Mouse (Mus musculus): Measurements from ENCODE around the gene Tmem44. TPM values are rescaled to one million over a fixed set of nuclear protein-coding genes. Genes with fewer than 3 reads are reported as not detected.

Tmem44 gene
- total RNA-seq (2018; cell fraction: chromatin; rRNA removed): 1 to 10 TPM in 1 of 26 experiments, under 1 TPM in 5, not detected in 20; 0.16 to 1.1 (median 0.30) TPM
- total RNA-seq (2018; cell fraction: cytosol; rRNA removed): under 1 TPM in 4 of 26 experiments, not detected in 22; 0.03 to 0.13 (median 0.05) TPM
- under 1 TPM in 9 of 26 experiments, not detected in 17; 0.10 to 0.25 (median 0.17) TPM for total RNA-seq (2018; cell fraction: nucleus; rRNA removed)
- polyA plus RNA-seq (2018): not detected in 3 replicates

- WGBS (ENCODE audit: missing documents): 20% methylated on average over 14 of the region's 14 CpGs
- H3K4me3 ChIP-seq (ENCODE audit: inconsistent target): no peak within 1 kb of the TSS; the same call in 1 of the 2 replicates
- H3K79me2 ChIP-seq (ENCODE audit: inconsistent target): no peaks in the 10 kb centered on the region
- no peaks in the 10 kb centered on the region for H3K36me3 ChIP-seq (ENCODE audit: inconsistent target)
- no peak within 1 kb of the TSS for H3K27ac ChIP-seq
Observed at GRCm38 (mm10) chr16:30550748-30551192, at the start of gene Tmem44. Gene Tmem44, minus strand, starts transcription at chr16:30550842.

GRCm38 (mm10) chr16:30599491-30600268 is 49.0 kb upstream of the Tmem44 start, which contains the start of gene Fam43a:
Gene Fam43a, plus strand, starts transcription at chr16:30599723.
- WGBS (ENCODE audit: missing documents): under 1% methylated on average over 63 of the region's 63 CpGs
- H3K27ac ChIP-seq: peak within 1 kb of the TSS; percentile 78

GRCm38 (mm10) chr16:30596959-30597681 is 46.5 kb upstream of the Tmem44 start:
- H3K27ac ChIP-seq: no peak overlapping the region
- no peaks in the 10 kb centered on the region for H3K36me3 ChIP-seq (ENCODE audit: inconsistent target)
- no peaks in the 10 kb centered on the region for H3K79me2 ChIP-seq (ENCODE audit: inconsistent target)
- 12% methylated on average over 16 of the region's 16 CpGs for WGBS (ENCODE audit: missing documents)
- no peak overlapping the region for H3K4me3 ChIP-seq (ENCODE audit: inconsistent target)

More at GRCm38 (mm10) chr16:30599491-30600268, 49.0 kb upstream of the Tmem44 start, which contains the start of gene Fam43a:
- no peaks in the 10 kb centered on the region for H3K36me3 ChIP-seq (ENCODE audit: inconsistent target)
- no peaks in the 10 kb centered on the region for H3K79me2 ChIP-seq (ENCODE audit: inconsistent target)
- peak within 1 kb of the TSS; percentile 47 for H3K4me3 ChIP-seq (ENCODE audit: inconsistent target)

GRCm38 (mm10) chr16:30595835-30596557 is 45.4 kb upstream of the Tmem44 start:
- WGBS (ENCODE audit: missing documents): 39% methylated on average over 14 of the region's 14 CpGs
- Histone ChIP-seq H3K27ac (no peak overlapping the region), H3K79me2 (ENCODE audit: inconsistent target) (no peaks in the 10 kb centered on the region)

GRCm38 (mm10) chr16:30595356-30595755 is 44.7 kb upstream of the Tmem44 start:
- Histone ChIP-seq H3K4me3 (ENCODE audit: inconsistent target) (no peak overlapping the region), H3K27ac (no peak overlapping the region), H3K36me3 (ENCODE audit: inconsistent target) (no peaks in the 10 kb centered on the region), H3K79me2 (ENCODE audit: inconsistent target) (no peaks in the 10 kb centered on the region)
- 51% methylated on average over 3 of the region's 3 CpGs for WGBS (ENCODE audit: missing documents)

More at GRCm38 (mm10) chr16:30595835-30596557, 45.4 kb upstream of the Tmem44 start:
- H3K4me3 ChIP-seq (ENCODE audit: inconsistent target): no peak overlapping the region
- no peaks in the 10 kb centered on the region for H3K36me3 ChIP-seq (ENCODE audit: inconsistent target)

GRCm38 (mm10) chr16:30591990-30592389 is 41.3 kb upstream of the Tmem44 start:
- Histone ChIP-seq H3K36me3 (ENCODE audit: inconsistent target) (no peaks in the 10 kb centered on the region), H3K27ac (no peak overlapping the region), H3K79me2 (ENCODE audit: inconsistent target) (peaks cover 5% of the 10 kb centered on the region), H3K4me3 (ENCODE audit: inconsistent target) (no peak overlapping the region)
- 75% methylated on average over 3 of the region's 3 CpGs for WGBS (ENCODE audit: missing documents)

GRCm38 (mm10) chr16:30590264-30591209 is 39.9 kb upstream of the Tmem44 start:
- H3K36me3 ChIP-seq (ENCODE audit: inconsistent target): no peaks in the 10 kb centered on the region; the same call in 1 of the 2 replicates
- peaks cover 19% of the 10 kb centered on the region for H3K79me2 ChIP-seq (ENCODE audit: inconsistent target)
- WGBS (ENCODE audit: missing documents): 68% methylated on average over 7 of the region's 7 CpGs
- no peak overlapping the region for H3K4me3 ChIP-seq (ENCODE audit: inconsistent target)
- H3K27ac ChIP-seq: no peak overlapping the region

- WGBS (ENCODE audit: missing documents): 3% methylated on average over 35 of the region's 35 CpGs
- peaks cover 26% of the 10 kb centered on the region; the same call in 1 of the 2 replicates for H3K36me3 ChIP-seq (ENCODE audit: inconsistent target)
- peak within 1 kb of the TSS; percentile 95 for H3K27ac ChIP-seq
- H3K4me3 ChIP-seq (ENCODE audit: inconsistent target): peak within 1 kb of the TSS; percentile 85
- peaks cover 41% of the 10 kb centered on the region for H3K79me2 ChIP-seq (ENCODE audit: inconsistent target)
Observed at GRCm38 (mm10) chr16:30587494-30588327, 37.1 kb upstream of the Tmem44 start, which contains the start of gene Lsg1. Gene Lsg1, minus strand, starts transcription at chr16:30587592.

- Histone ChIP-seq H3K79me2 (ENCODE audit: inconsistent target) (peaks cover 41% of the 10 kb centered on the region), H3K27ac (peak overlapping the region; percentile 95), H3K36me3 (ENCODE audit: inconsistent target) (peaks cover 33% of the 10 kb centered on the region), H3K4me3 (ENCODE audit: inconsistent target) (peak overlapping the region; percentile 85)
- 2% methylated on average over 19 of the region's 19 CpGs for WGBS (ENCODE audit: missing documents)
Observed at GRCm38 (mm10) chr16:30586935-30587493, 36.4 kb upstream of the Tmem44 start.

GRCm38 (mm10) chr16:30580765-30581164 is 30.1 kb upstream of the Tmem44 start:
- peaks cover 94% of the 10 kb centered on the region for H3K36me3 ChIP-seq (ENCODE audit: inconsistent target)
- H3K27ac ChIP-seq: no peak overlapping the region
- WGBS (ENCODE audit: missing documents): 91% methylated on average over 5 of the region's 5 CpGs
- peaks cover 24% of the 10 kb centered on the region for H3K79me2 ChIP-seq (ENCODE audit: inconsistent target)
- H3K4me3 ChIP-seq (ENCODE audit: inconsistent target): no peak overlapping the region

GRCm38 (mm10) chr16:30576392-30576791 is 25.8 kb upstream of the Tmem44 start:
- Histone ChIP-seq H3K79me2 (ENCODE audit: inconsistent target) (no peaks in the 10 kb centered on the region), H3K36me3 (ENCODE audit: inconsistent target) (peaks cover 98% of the 10 kb centered on the region), H3K27ac (no peak overlapping the region), H3K4me3 (ENCODE audit: inconsistent target) (no peak overlapping the region)
- 83% methylated on average over 1 of the region's 1 CpGs for WGBS (ENCODE audit: missing documents)

- no peaks in the 10 kb centered on the region for H3K79me2 ChIP-seq (ENCODE audit: inconsistent target)
- peaks cover 98% of the 10 kb centered on the region for H3K36me3 ChIP-seq (ENCODE audit: inconsistent target)
- no peak overlapping the region for H3K27ac ChIP-seq
- no peak overlapping the region for H3K4me3 ChIP-seq (ENCODE audit: inconsistent target)
- WGBS (ENCODE audit: missing documents): 48% methylated on average over 7 of the region's 7 CpGs
Observed at GRCm38 (mm10) chr16:30575815-30576214, 25.2 kb upstream of the Tmem44 start.
